10 mouse cellular contexts compared by ENCODE assay signal in genomic region chr2:158611726-158612670, GRCm38 (mm10). TPM values are rescaled to one million over a fixed set of nuclear protein-coding genes. Genes with fewer than 3 reads are reported as not detected.
A peak's percentile ranks its signal among the peaks of the same experiment; 100 is the strongest.
DNase-seq lines count a peak whose midpoint lies in the region; ATAC-seq lines count a peak whose summit lies in the region.
"Had no signal": no experiment of that assay in that cellular context is flagged by ENCODE, and none has a peak within 500 bp of the region (broad histone marks: within the 10 kb centered on the region; RNA-seq: fewer than 3 reads in every experiment).

No protein-coding gene starts in this region.

- no peaks in the 10 kb centered on the region for H3K36me3 ChIP-seq in liver, embryonic 11.5 days (ENCODE audit: control insufficient read depth, insufficient read depth, low read length)
- 0 out of 2 replicates have a peak, but pooled peaks cover 3% of the 10 kb centered on the region for H3K36me3 ChIP-seq in forebrain, embryonic 12.5 days (replicated peaks)
- H3K36me3 ChIP-seq in limb, embryonic 13.5 days = no peaks in the 10 kb centered on the region
- no peaks in the 10 kb centered on the region for H3K36me3 ChIP-seq in splenic B cell, adult 2 months (ENCODE audit: control insufficient read depth, insufficient read depth, low read length, poor library complexity, severe bottlenecking)

- 11% methylated on average over 30 of the region's 30 CpGs for WGBS in liver, embryonic 11.5 days
- WGBS in forebrain, embryonic 12.5 days = 2% methylated on average over 30 of the region's 30 CpGs
- 3% methylated on average over 30 of the region's 30 CpGs for WGBS in limb, embryonic 13.5 days

- H3K9me3 ChIP-seq in liver, embryonic 11.5 days (ENCODE audit: control insufficient read depth, low read length) = no peaks in the 10 kb centered on the region
- no peaks in the 10 kb centered on the region for H3K9me3 ChIP-seq in forebrain, embryonic 12.5 days
- H3K9me3 ChIP-seq in limb, embryonic 13.5 days = no peaks in the 10 kb centered on the region

- no peak overlapping the region for H3K9ac ChIP-seq in liver, embryonic 11.5 days (ENCODE audit: low read depth, low read length)
- peak overlapping the region; percentile 74 for H3K9ac ChIP-seq in forebrain, embryonic 12.5 days
- no peak overlapping the region for H3K9ac ChIP-seq in limb, embryonic 13.5 days

- no peak overlapping the region for H3K4me2 ChIP-seq in liver, embryonic 11.5 days
- H3K4me2 ChIP-seq in forebrain, embryonic 12.5 days = peak overlapping the region; percentile 52
- no peak overlapping the region for H3K4me2 ChIP-seq in limb, embryonic 13.5 days (replicated peaks)

- H3K27ac ChIP-seq in liver, embryonic 11.5 days (ENCODE audit: low read depth, low read length) = no peak overlapping the region
- peak overlapping the region; percentile 91 for H3K27ac ChIP-seq in forebrain, embryonic 12.5 days
- no peak overlapping the region for H3K27ac ChIP-seq in limb, embryonic 13.5 days

- H3K27me3 ChIP-seq in liver, embryonic 11.5 days (replicated peaks; ENCODE audit: control insufficient read depth, insufficient read depth, low read length) = peaks cover 100% of the 10 kb centered on the region
- H3K27me3 ChIP-seq in forebrain, embryonic 12.5 days = peaks cover 100% of the 10 kb centered on the region
- peaks cover 100% of the 10 kb centered on the region for H3K27me3 ChIP-seq in limb, embryonic 13.5 days
- no peaks in the 10 kb centered on the region; the same call in 1 of the 2 replicates for H3K27me3 ChIP-seq in splenic B cell, adult 2 months (ENCODE audit: control insufficient read depth, insufficient read depth, low read length, poor library complexity, severe bottlenecking)

- no peak for ATAC-seq in liver, embryonic 11.5 days (replicated peaks; ENCODE audit: low FRiP score)
- no peak for ATAC-seq in forebrain, embryonic 12.5 days (ENCODE audit: low FRiP score)
- ATAC-seq in limb, embryonic 13.5 days (ENCODE audit: low FRiP score, low read depth) = no peak

- peaks cover 11% of the 10 kb centered on the region for H3K4me1 ChIP-seq in liver, embryonic 11.5 days (replicated peaks; ENCODE audit: control insufficient read depth, insufficient read depth, low read length)
- peaks cover 42% of the 10 kb centered on the region for H3K4me1 ChIP-seq in forebrain, embryonic 12.5 days
- H3K4me1 ChIP-seq in limb, embryonic 13.5 days = peaks cover 38% of the 10 kb centered on the region

- DNase-seq in liver, embryonic 11.5 days (ENCODE audit: low spot score) = peak; percentile 57
- no peak for DNase-seq in liver
- peak; percentile 40 for DNase-seq in splenic B cell, adult 2 months (ENCODE audit: low read depth, low spot score)
- no peak for DNase-seq in layer of hippocampus, postnatal 25 days (ENCODE audit: extremely low spot score in 1 of 2, low spot score in 1 of 2)
- no peak for DNase-seq in lung, postnatal 10 days
- DNase-seq in urinary bladder, postnatal 14 days (ENCODE audit: low spot score) = no peak

- no peak overlapping the region for H3K4me3 ChIP-seq in liver, embryonic 11.5 days (ENCODE audit: low read depth, low read length)
- H3K4me3 ChIP-seq in forebrain, embryonic 12.5 days (replicated peaks) = peak overlapping the region; percentile 51
- H3K4me3 ChIP-seq in limb, embryonic 13.5 days = 0 out of 2 replicates have a peak overlapping the region, but pooled peaks have one; percentile 30

RNA-seq across cellular contexts. Expression of gene Slc32a1, which starts 1.4 kb away (rescaled TPM):
- 0.05 and 0.06 TPM in 2 replicates for polyA plus RNA-seq in liver, embryonic 11.5 days (2014; fragmentation: Nextera tagmentation; extraction: Ambion mirVana)
- 3.8 and 4.3 TPM in 2 replicates for polyA plus RNA-seq in forebrain, embryonic 12.5 days (2016; fragmentation: Nextera tagmentation; extraction: Ambion mirVana)
- polyA plus RNA-seq in limb, embryonic 13.5 days (2015; fragmentation: Nextera tagmentation; extraction: Ambion mirVana) = not detected in 2 replicates
- 10 to 100 TPM; 68.3 to 77.6 TPM for total RNA-seq in layer of hippocampus, postnatal 25 days (2021)
- polyA plus RNA-seq: heart, postnatal 0 days; stomach, embryonic 14.5 days had no signal

RNA-seq across cellular contexts. Expression of gene Actr5, which starts 12.7 kb away (rescaled TPM):
- polyA plus RNA-seq in liver, embryonic 11.5 days (2014; fragmentation: Nextera tagmentation; extraction: Ambion mirVana) = 14.2 and 15.8 TPM in 2 replicates
- polyA plus RNA-seq in forebrain, embryonic 12.5 days (2016; fragmentation: Nextera tagmentation; extraction: Ambion mirVana) = 20.3 and 22.6 TPM in 2 replicates
- polyA plus RNA-seq in limb, embryonic 13.5 days (2015; fragmentation: Nextera tagmentation; extraction: Ambion mirVana) = 12.4 and 14.1 TPM in 2 replicates
- total RNA-seq in layer of hippocampus, postnatal 25 days (2021) = 10 to 100 TPM; 10.0 to 10.2 TPM

RNA-seq across cellular contexts. Expression of gene Ppp1r16b, which starts 53.2 kb away (rescaled TPM):
- 4.4 and 5.2 TPM in 2 replicates for polyA plus RNA-seq in liver, embryonic 11.5 days (2014; fragmentation: Nextera tagmentation; extraction: Ambion mirVana)
- polyA plus RNA-seq in forebrain, embryonic 12.5 days (2016; fragmentation: Nextera tagmentation; extraction: Ambion mirVana) = 2.9 and 3.2 TPM in 2 replicates
- 3.5 and 4.0 TPM in 2 replicates for polyA plus RNA-seq in limb, embryonic 13.5 days (2015; fragmentation: Nextera tagmentation; extraction: Ambion mirVana)
- total RNA-seq in layer of hippocampus, postnatal 25 days (2021) = 100 to 1,000 TPM; 138 to 141 TPM

Comparison
In these comparisons a context has a peak if more than half of its experiments do, and no peak if none do; other contexts are left out.
1. DNase-seq: peak in liver, embryonic 11.5 days (single experiment) and splenic B cell, adult 2 months (single experiment); none in liver (single experiment), layer of hippocampus, postnatal 25 days (0 of 2), lung, postnatal 10 days (single experiment) and urinary bladder, postnatal 14 days (single experiment).